Mouse (Mus musculus) lung, adult 18-20 months (tissue): ENCODE results near the gene Slc39a8.

Experiments
- DNase-seq, 2 experiments: peaks; one replicate each; pipeline ENCODE4 v3.0.0; 2022; ENCODE audit warnings: mixed read lengths in 2 of 2

Slc39a8 gene

GRCm38 (mm10) chr3:135919305-135919704 is 94.2 kb downstream of the Slc39a8 start:
- no peak for DNase-seq

- DNase-seq: no peak
Measured at GRCm38 (mm10) chr3:135926729-135927128, 101.7 kb downstream of the Slc39a8 start.

- DNase-seq: no peak
Measured at GRCm38 (mm10) chr3:135928184-135928583, 103.1 kb downstream of the Slc39a8 start.

- no peak for DNase-seq
Measured at GRCm38 (mm10) chr3:135937455-135937854, 112.4 kb downstream of the Slc39a8 start.
